Mouse (Mus musculus) gastrocnemius, adult 18-20 months (tissue): ENCODE measurements around the gene Bok. TPM values are rescaled to one million over a fixed set of nuclear protein-coding genes. Genes with fewer than 3 reads are reported as not detected.
A peak's percentile ranks its signal among the peaks of the same experiment; 100 is the strongest.

Experiments
- DNase-seq: peaks from one replicate; pipeline ENCODE4 v3.0.0; 2021; ENCODE audit warnings: low spot score
- total RNA-seq, 2 experiments: library from RNA; stranded (reverse); gene quantifications; 2 replicates each; pipeline ENCODE4 v1.2.3; 2021

Bok gene
- total RNA-seq, 2 experiments from 2014 or later = 0.95 to 1.2 TPM

GRCm38 (mm10) chr1:93689901-93690496 is 4.5 kb downstream of the Bok start:
- DNase-seq = no peak

- no peak for DNase-seq
Observed at GRCm38 (mm10) chr1:93691106-93691505, 5.6 kb downstream of the Bok start.

GRCm38 (mm10) chr1:93691786-93692357 is 6.4 kb downstream of the Bok start:
- no peak for DNase-seq

- DNase-seq = no peak
Observed at GRCm38 (mm10) chr1:93692773-93693172, 7.3 kb downstream of the Bok start.

- no peak for DNase-seq
Observed at GRCm38 (mm10) chr1:93693502-93693901, 8.0 kb downstream of the Bok start.

- no peak for DNase-seq
Observed at GRCm38 (mm10) chr1:93693943-93694342, 8.5 kb downstream of the Bok start.

GRCm38 (mm10) chr1:93694966-93695365 is 9.5 kb downstream of the Bok start:
- DNase-seq = peak; percentile 52

GRCm38 (mm10) chr1:93697317-93697716 is 11.9 kb downstream of the Bok start:
- DNase-seq = no peak

GRCm38 (mm10) chr1:93699159-93699558 is 13.7 kb downstream of the Bok start:
- no peak for DNase-seq

- no peak for DNase-seq
Observed at GRCm38 (mm10) chr1:93702106-93702505, 16.6 kb downstream of the Bok start.

- no peak for DNase-seq
Observed at GRCm38 (mm10) chr1:93703472-93704048, 18.1 kb downstream of the Bok start.

- DNase-seq = no peak
Observed at GRCm38 (mm10) chr1:93704341-93704740, 18.9 kb downstream of the Bok start.

GRCm38 (mm10) chr1:93705389-93705788 is 19.9 kb downstream of the Bok start:
- no peak for DNase-seq

GRCm38 (mm10) chr1:93716166-93716565 is 30.7 kb downstream of the Bok start:
- no peak for DNase-seq

- DNase-seq = no peak
Observed at GRCm38 (mm10) chr1:93721557-93721956, 36.1 kb downstream of the Bok start.

GRCm38 (mm10) chr1:93724623-93725022 is 39.2 kb downstream of the Bok start:
- no peak for DNase-seq

- DNase-seq = no peak
Observed at GRCm38 (mm10) chr1:93725665-93726064, 40.2 kb downstream of the Bok start.

GRCm38 (mm10) chr1:93726116-93726515 is 40.7 kb downstream of the Bok start:
- DNase-seq = no peak

- DNase-seq = peak; percentile 63
Observed at GRCm38 (mm10) chr1:93726974-93727373, 41.5 kb downstream of the Bok start.

GRCm38 (mm10) chr1:93731103-93731502 is 45.6 kb downstream of the Bok start:
- no peak for DNase-seq

GRCm38 (mm10) chr1:93731880-93732281 is 46.4 kb downstream of the Bok start:
- DNase-seq = peak; percentile 13

- no peak for DNase-seq
Observed at GRCm38 (mm10) chr1:93735859-93736258, 50.4 kb downstream of the Bok start.

GRCm38 (mm10) chr1:93737711-93738110 is 52.3 kb downstream of the Bok start:
- DNase-seq = no peak
